Mouse (Mus musculus): ENCODE measurements at regions not wholly inside any gene's neighbourhood (a gene's known extent, or its start where the extent isn't known, plus 50 kb on each side); places are given as distances from the start of the nearest gene placed in this dataset.

GRCm38 (mm10) chr1:61140870-61141591, 163.3 kb downstream of the Icos start:
- no peaks in the 10 kb centered on the region for H3K4me1 ChIP-seq (ENCODE audit: control insufficient read depth in 2 of 2, insufficient read depth in 2 of 2, low read length in 2 of 2, poor library complexity in 1 of 2)
- TF ChIP-seq ZNF384 (IDR thresholded peaks at IDR 0.05; ENCODE audit: low read depth, low read length) (no peak), HCFC1 (IDR thresholded peaks at IDR 0.05; ENCODE audit: borderline replicate concordance, insufficient read depth, low read length) (no peak), ZC3H11A (IDR thresholded peaks at IDR 0.05; ENCODE audit: borderline replicate concordance, low read depth, low read length) (no peak), MAFK (IDR thresholded peaks at IDR 0.05; ENCODE audit: insufficient read depth, low read depth, low read length) (no peak), CHD2 (IDR thresholded peaks at IDR 0.05; ENCODE audit: low read depth, low read length) (no peak)

GRCm38 (mm10) chr1:61141592-61141930, 163.8 kb downstream of the Icos start:
- Histone ChIP-seq H3K9ac (ENCODE audit: insufficient read depth, low read depth, low read length, poor library complexity, severe bottlenecking) (no peak overlapping the region), H3K27ac (ENCODE audit: insufficient read depth, low read depth, low read length, poor library complexity, severe bottlenecking) (no peak overlapping the region), H3K36me3 (ENCODE audit: control insufficient read depth, insufficient read depth, low read length, poor library complexity, severe bottlenecking) (no peaks in the 10 kb centered on the region), H3K4me3 (ENCODE audit: insufficient read depth in 1 of 2, low read depth in 1 of 2, low read length in 2 of 2, poor library complexity in 1 of 2, severe bottlenecking in 1 of 2) (no peak overlapping the region), H3K4me1 (ENCODE audit: control insufficient read depth in 2 of 2, insufficient read depth in 2 of 2, low read length in 2 of 2, poor library complexity in 1 of 2) (no peaks in the 10 kb centered on the region), H3K9me3 (ENCODE audit: control insufficient read depth, insufficient read depth, low read depth, low read length) (no peaks in the 10 kb centered on the region)
- no peak for DNase-seq (ENCODE audit: low read depth, low spot score)
- TF ChIP-seq ZC3H11A (IDR thresholded peaks at IDR 0.05; ENCODE audit: borderline replicate concordance, low read depth, low read length) = no peak
- TF ChIP-seq HCFC1 (IDR thresholded peaks at IDR 0.05; ENCODE audit: borderline replicate concordance, insufficient read depth, low read length) = no peak
- no peak for TF ChIP-seq MAFK (IDR thresholded peaks at IDR 0.05; ENCODE audit: insufficient read depth, low read depth, low read length)
- no peak for TF ChIP-seq ZNF384 (IDR thresholded peaks at IDR 0.05; ENCODE audit: low read depth, low read length)
- TF ChIP-seq CHD2 (IDR thresholded peaks at IDR 0.05; ENCODE audit: low read depth, low read length) = no peak
- in situ Hi-C loops (cut with MboI; ENCODE audit: low sequenced_read_pairs in 2 of 2, unreplicated experiment in 2 of 2) = no loop called here

More at GRCm38 (mm10) chr1:61140870-61141591, 163.3 kb downstream of the Icos start:
- no peak overlapping the region for H3K9ac ChIP-seq (ENCODE audit: insufficient read depth, low read depth, low read length, poor library complexity, severe bottlenecking)
- no peak for DNase-seq (ENCODE audit: low read depth, low spot score)
- in situ Hi-C loops (cut with MboI; ENCODE audit: low sequenced_read_pairs in 2 of 2, unreplicated experiment in 2 of 2) = no loop called here
- H3K9me3 ChIP-seq (ENCODE audit: control insufficient read depth, insufficient read depth, low read depth, low read length) = no peaks in the 10 kb centered on the region
- H3K36me3 ChIP-seq (ENCODE audit: control insufficient read depth, insufficient read depth, low read length, poor library complexity, severe bottlenecking) = no peaks in the 10 kb centered on the region
- H3K4me3 ChIP-seq (ENCODE audit: insufficient read depth in 1 of 2, low read depth in 1 of 2, low read length in 2 of 2, poor library complexity in 1 of 2, severe bottlenecking in 1 of 2) = no peak overlapping the region
- no peak overlapping the region for H3K27ac ChIP-seq (ENCODE audit: insufficient read depth, low read depth, low read length, poor library complexity, severe bottlenecking)

GRCm38 (mm10) chr1:61141952-61142351, 164.2 kb downstream of the Icos start:
- no peak overlapping the region for H3K4me3 ChIP-seq (ENCODE audit: insufficient read depth in 1 of 2, low read depth in 1 of 2, low read length in 2 of 2, poor library complexity in 1 of 2, severe bottlenecking in 1 of 2)
- no peaks in the 10 kb centered on the region for H3K4me1 ChIP-seq (ENCODE audit: control insufficient read depth in 2 of 2, insufficient read depth in 2 of 2, low read length in 2 of 2, poor library complexity in 1 of 2)
- in situ Hi-C loops (cut with MboI; ENCODE audit: low sequenced_read_pairs in 2 of 2, unreplicated experiment in 2 of 2) = no loop called here
- H3K36me3 ChIP-seq (ENCODE audit: control insufficient read depth, insufficient read depth, low read length, poor library complexity, severe bottlenecking) = no peaks in the 10 kb centered on the region
- DNase-seq (ENCODE audit: low read depth, low spot score) = no peak
- no peak overlapping the region for H3K27ac ChIP-seq (ENCODE audit: insufficient read depth, low read depth, low read length, poor library complexity, severe bottlenecking)
- H3K9me3 ChIP-seq (ENCODE audit: control insufficient read depth, insufficient read depth, low read depth, low read length) = no peaks in the 10 kb centered on the region
- H3K9ac ChIP-seq (ENCODE audit: insufficient read depth, low read depth, low read length, poor library complexity, severe bottlenecking) = no peak overlapping the region
- TF ChIP-seq ZC3H11A (IDR thresholded peaks at IDR 0.05; ENCODE audit: borderline replicate concordance, low read depth, low read length) (no peak), MAFK (IDR thresholded peaks at IDR 0.05; ENCODE audit: insufficient read depth, low read depth, low read length) (no peak), HCFC1 (IDR thresholded peaks at IDR 0.05; ENCODE audit: borderline replicate concordance, insufficient read depth, low read length) (no peak), ZNF384 (IDR thresholded peaks at IDR 0.05; ENCODE audit: low read depth, low read length) (no peak), CHD2 (IDR thresholded peaks at IDR 0.05; ENCODE audit: low read depth, low read length) (no peak)

GRCm38 (mm10) chr1:61143030-61143753, 165.5 kb downstream of the Icos start:
- no peak for DNase-seq (ENCODE audit: low read depth, low spot score)
- TF ChIP-seq ZC3H11A (IDR thresholded peaks at IDR 0.05; ENCODE audit: borderline replicate concordance, low read depth, low read length) = no peak
- no peak for TF ChIP-seq ZNF384 (IDR thresholded peaks at IDR 0.05; ENCODE audit: low read depth, low read length)
- no peak for TF ChIP-seq MAFK (IDR thresholded peaks at IDR 0.05; ENCODE audit: insufficient read depth, low read depth, low read length)
- TF ChIP-seq HCFC1 (IDR thresholded peaks at IDR 0.05; ENCODE audit: borderline replicate concordance, insufficient read depth, low read length) = no peak
- TF ChIP-seq CHD2 (IDR thresholded peaks at IDR 0.05; ENCODE audit: low read depth, low read length) = no peak

More at GRCm38 (mm10) chr1:61143030-61143753, 165.5 kb downstream of the Icos start:
- Histone ChIP-seq H3K36me3 (ENCODE audit: control insufficient read depth, insufficient read depth, low read length, poor library complexity, severe bottlenecking) (no peaks in the 10 kb centered on the region), H3K4me3 (ENCODE audit: insufficient read depth in 1 of 2, low read depth in 1 of 2, low read length in 2 of 2, poor library complexity in 1 of 2, severe bottlenecking in 1 of 2) (no peak overlapping the region), H3K9me3 (ENCODE audit: control insufficient read depth, insufficient read depth, low read depth, low read length) (no peaks in the 10 kb centered on the region), H3K4me1 (ENCODE audit: control insufficient read depth in 2 of 2, insufficient read depth in 2 of 2, low read length in 2 of 2, poor library complexity in 1 of 2) (no peaks in the 10 kb centered on the region), H3K9ac (ENCODE audit: insufficient read depth, low read depth, low read length, poor library complexity, severe bottlenecking) (no peak overlapping the region), H3K27ac (ENCODE audit: insufficient read depth, low read depth, low read length, poor library complexity, severe bottlenecking) (no peak overlapping the region)
- in situ Hi-C loops (cut with MboI; ENCODE audit: low sequenced_read_pairs in 2 of 2, unreplicated experiment in 2 of 2) = no loop called here

Data from ES-E14 (cell line).